Mouse (Mus musculus) megakaryocyte, embryonic 14.5 days (primary cell): ENCODE results near the gene Zswim4. TPM values are rescaled to one million over a fixed set of nuclear protein-coding genes. Genes with fewer than 3 reads are reported as not detected.

Experiments used
- H3K27me3 ChIP-seq: replicated peaks from 2 replicates; pipeline ENCODE3; 2012; ENCODE audit warnings: inconsistent platforms
- H3K36me3 ChIP-seq: replicated peaks from 2 replicates; pipeline ENCODE3; 2012; ENCODE audit warnings: low read length, inconsistent platforms, mixed read lengths
- H3K4me1 ChIP-seq: 2 replicates; pipeline ENCODE4 v1.6.1; 2012; ENCODE audit warnings: inconsistent platforms
- H3K4me3 ChIP-seq: replicated peaks from 2 replicates; pipeline ENCODE3; 2012; ENCODE audit warnings: moderate library complexity, mild to moderate bottlenecking, inconsistent platforms
- H3K9me3 ChIP-seq: 2 replicates; pipeline ENCODE4 v1.6.1; 2012; ENCODE audit warnings: inconsistent platforms
- FLI1 ChIP-seq: IDR thresholded peaks from 2 replicates; pipeline ENCODE4 v1.6.1; 2012; ENCODE audit warnings: low read length, inconsistent platforms, mixed read lengths
- GATA1 ChIP-seq: IDR thresholded peaks from 3 replicates; pipeline ENCODE4 v1.6.1; 2012; ENCODE audit warnings: mixed read lengths, low read length, inconsistent platforms, borderline replicate concordance
- polyA plus RNA-seq: library from polyadenylated mRNA; stranded (reverse); fragments of >175 nt; gene quantifications from 2 replicates; pipeline ENCODE4 v1.2.3, GENCODE M21; 2012; ENCODE audit warnings: low replicate concordance; ENCODE audit not compliant: insufficient read depth

Gene Zswim4
- polyA plus RNA-seq, 1 experiment: 14.1 TPM

DNA sequence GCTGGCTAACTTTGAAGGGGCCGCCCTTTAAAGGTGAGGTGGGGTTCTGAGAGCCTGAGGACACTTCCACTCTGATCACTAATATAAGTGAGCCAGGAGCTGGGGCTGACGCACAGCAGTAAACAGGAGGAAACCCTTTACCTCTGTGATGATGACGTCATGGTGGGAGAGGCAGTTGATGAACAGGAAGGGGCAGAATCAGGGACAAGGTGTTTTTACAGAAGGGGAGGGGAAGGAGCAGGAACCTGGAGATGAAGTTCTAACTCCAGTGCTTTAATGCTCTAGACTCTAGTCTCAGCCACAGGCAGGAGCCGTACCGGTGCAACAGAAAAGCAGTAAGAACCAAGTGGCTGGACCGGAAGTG, 19.6 kb upstream of the Zswim4 start:
- H3K27me3 ChIP-seq: no peaks in the 10 kb centered on the region
- no peak for TF ChIP-seq GATA1
- TF ChIP-seq FLI1: no peak
- H3K4me1 ChIP-seq: peaks cover 82% of the 10 kb centered on the region
- H3K36me3 ChIP-seq: peaks cover 82% of the 10 kb centered on the region
- H3K4me3 ChIP-seq: peak overlapping the region; percentile 96
- no peaks in the 10 kb centered on the region for H3K9me3 ChIP-seq

DNA sequence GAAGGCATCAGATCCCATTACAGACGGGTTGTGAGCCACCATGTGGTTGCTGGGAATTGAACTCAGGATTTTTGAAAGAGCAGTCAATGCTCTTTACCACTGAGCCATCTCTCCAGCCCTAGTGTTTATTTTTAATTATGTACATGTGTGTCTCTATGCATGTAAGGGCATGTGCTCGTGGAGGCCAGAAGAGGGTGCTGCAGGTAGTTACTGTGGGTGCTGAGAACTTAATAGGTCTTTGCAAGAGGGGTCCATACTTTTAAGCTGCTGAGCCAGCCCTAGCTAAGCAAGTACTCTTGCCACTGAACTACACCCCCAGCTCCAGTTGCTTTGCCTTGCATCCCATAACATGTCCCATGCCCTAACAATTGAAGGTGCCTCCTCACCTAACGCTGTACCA, 19.0 kb upstream of the Zswim4 start:
- peaks cover 82% of the 10 kb centered on the region for H3K36me3 ChIP-seq

DNA sequence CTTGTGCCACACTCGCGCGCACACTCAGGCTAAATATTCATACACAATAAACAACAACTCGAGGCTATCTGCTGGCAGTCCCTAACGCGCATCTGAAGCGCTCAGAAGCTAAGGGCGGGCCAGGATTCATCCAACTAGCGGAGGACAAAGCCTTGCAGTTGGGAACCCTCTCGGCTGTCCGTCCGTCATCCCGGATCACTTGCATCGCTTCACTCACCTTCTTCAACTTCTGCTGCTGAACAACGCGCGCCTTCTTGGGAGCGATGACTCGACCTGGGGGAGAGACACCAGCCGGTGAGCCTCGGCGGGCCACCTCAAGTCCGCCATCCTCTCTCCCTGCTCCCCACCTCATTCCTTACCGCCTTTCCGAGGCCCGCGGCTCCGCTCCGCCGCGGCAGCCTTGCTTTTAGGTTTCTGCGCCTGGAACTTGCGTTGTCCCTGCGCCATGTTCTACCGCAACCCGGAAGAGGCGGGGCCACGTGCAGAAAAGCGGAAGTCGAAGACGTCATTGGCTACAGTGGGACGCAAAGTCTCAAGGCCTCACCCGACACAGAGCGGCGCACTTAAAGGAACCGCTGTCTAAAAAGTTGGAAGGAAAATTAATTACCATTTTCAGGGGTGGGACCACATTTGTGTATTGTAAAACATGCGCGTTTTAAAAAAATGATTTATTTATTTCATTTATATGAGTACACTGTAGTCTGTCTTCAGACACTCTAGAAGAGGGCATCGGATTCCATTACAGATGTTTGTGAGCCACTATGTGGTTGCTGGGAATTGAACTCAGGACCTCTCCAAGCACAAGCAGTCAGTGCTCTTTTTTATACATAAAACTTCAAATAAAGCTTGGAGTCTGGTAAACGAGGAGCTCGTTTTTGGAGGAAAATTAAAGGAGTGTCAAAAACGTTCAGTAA, 12.7 kb upstream of the Zswim4 start, which contains the start of gene D8Ertd738e:
Gene D8Ertd738e, minus strand, starts transcription at position 463 of the 914 bp plus-strand sequence.
- H3K36me3 ChIP-seq: peaks cover 80% of the 10 kb centered on the region
- H3K27me3 ChIP-seq: no peaks in the 10 kb centered on the region
- H3K4me1 ChIP-seq: peaks cover 45% of the 10 kb centered on the region
- no peaks in the 10 kb centered on the region for H3K9me3 ChIP-seq
- peak within 1 kb of the TSS; percentile 96 for H3K4me3 ChIP-seq
- TF ChIP-seq GATA1 (no peak), FLI1 (no peak)

More for the DNA sequence above, 19.0 kb upstream of the Zswim4 start:
- TF ChIP-seq FLI1: no peak
- TF ChIP-seq GATA1: no peak
- Histone ChIP-seq H3K27me3 (no peaks in the 10 kb centered on the region), H3K4me3 (peak overlapping the region; percentile 96), H3K9me3 (no peaks in the 10 kb centered on the region), H3K4me1 (peaks cover 80% of the 10 kb centered on the region)

DNA sequence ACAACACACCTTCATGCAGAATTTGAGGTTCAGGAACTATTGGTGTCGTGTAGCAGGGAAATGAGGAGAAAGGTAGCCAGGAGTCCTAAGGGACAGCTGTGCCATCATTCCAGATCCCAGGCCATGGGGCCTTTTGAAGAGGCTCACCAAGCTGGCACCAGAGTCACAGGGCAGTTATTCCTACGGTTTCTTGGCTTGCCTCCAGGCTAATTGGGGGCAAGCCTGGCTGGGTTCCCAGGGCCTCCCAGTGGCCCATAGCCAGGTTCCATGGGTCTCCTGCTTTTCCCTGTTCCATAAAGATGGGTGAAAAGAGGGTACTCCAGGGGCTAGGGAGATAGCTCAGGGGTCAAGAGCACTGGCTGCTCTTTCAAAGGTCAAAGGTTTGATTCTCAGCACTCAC, 5.0 kb upstream of the Zswim4 start:
- Histone ChIP-seq H3K27me3 (no peaks in the 10 kb centered on the region), H3K4me1 (peaks cover 37% of the 10 kb centered on the region), H3K9me3 (no peaks in the 10 kb centered on the region), H3K36me3 (peaks cover 32% of the 10 kb centered on the region), H3K4me3 (no peak overlapping the region)
- TF ChIP-seq FLI1: no peak
- no peak for TF ChIP-seq GATA1

DNA sequence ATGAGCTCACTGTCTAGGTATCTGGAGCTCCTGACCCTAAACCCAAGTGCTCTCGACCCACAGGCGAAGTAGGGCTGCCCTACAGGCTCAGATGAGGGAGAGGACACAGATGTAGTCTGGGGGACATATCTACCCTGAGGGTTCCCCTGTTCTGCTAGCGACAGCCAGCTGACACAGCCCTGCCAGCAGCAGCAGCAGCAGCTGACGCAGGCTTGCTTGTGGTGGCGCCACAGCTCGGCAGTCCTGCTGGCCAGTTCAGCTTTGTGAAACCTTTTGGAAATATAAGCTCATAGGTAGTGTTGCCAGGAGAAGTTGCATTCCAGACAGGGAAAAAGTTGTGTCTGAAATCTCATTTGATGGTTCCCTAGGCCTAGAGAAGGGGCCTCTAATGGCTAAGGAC, 4.3 kb upstream of the Zswim4 start:
- Histone ChIP-seq H3K27me3 (no peaks in the 10 kb centered on the region), H3K36me3 (peaks cover 26% of the 10 kb centered on the region), H3K4me3 (peak overlapping the region; percentile 38), H3K4me1 (peaks cover 38% of the 10 kb centered on the region), H3K9me3 (no peaks in the 10 kb centered on the region)
- TF ChIP-seq FLI1 (no peak), GATA1 (no peak)

DNA sequence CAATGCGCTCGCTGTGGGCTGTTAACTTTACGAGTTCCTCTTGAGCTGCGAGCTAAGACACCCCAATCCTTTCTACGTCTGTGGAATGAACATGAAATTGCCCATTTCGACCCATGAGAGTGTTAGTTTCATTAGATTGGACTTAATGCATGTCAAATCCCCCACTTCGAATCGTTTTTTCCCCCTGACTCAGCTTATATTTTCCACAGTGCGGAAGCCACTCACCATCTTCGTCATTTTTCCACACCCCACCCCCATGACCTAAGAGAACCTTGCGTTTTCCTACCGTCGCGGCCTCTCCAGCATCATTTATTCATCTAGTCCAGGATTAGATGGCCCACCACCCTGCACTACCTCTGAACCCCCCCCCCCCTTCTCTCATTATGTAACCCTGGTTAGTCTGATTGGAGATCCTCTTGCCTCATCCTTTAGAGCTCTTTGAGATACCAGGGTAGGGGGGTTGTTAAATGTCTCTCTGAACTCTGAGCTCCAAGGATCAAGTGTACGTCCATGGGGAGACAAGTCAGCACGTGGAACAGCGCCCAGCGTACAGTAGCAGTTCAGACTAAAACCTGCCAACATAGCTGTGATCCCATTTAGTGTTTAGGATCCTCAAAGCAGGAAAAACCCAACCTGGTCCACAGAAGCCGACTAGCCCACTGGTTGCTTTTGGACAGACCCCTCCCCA, 831 bp upstream of the Zswim4 start:
- Histone ChIP-seq H3K4me1 (peaks cover 69% of the 10 kb centered on the region), H3K27me3 (no peaks in the 10 kb centered on the region)
- TF ChIP-seq FLI1 (no peak), GATA1 (no peak)

DNA sequence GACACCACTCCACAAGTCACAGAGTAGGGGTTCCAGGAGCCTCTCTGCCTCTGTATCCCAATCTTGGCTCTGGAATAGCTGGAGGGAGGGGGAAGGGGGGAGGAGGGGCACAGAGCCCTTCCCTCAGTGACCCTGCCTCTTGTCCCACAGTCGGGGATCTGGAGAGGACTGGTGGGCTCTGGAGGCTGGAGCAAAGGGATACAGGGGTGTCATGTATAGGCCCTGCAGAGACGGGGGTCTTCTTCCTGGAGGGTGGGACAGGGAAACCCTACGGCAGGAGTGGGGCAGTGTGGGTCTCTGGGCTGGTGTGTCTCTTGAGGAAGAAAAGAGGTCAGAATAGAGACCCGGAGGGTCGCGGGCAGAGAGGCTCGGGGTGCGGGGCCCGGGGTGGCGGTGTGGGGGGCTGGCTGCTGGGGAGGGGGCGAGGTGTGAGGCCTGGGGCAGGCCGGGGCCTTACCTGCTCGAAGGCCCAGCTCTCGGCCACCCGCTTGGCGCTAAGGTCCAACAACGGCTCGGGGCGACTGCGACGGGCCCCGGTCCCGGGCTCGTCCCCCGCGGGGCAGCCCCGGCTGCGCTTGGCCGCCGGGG, 351 bp downstream of the Zswim4 start:
- Histone ChIP-seq H3K4me1 (peaks cover 71% of the 10 kb centered on the region), H3K9me3 (no peaks in the 10 kb centered on the region), H3K27me3 (no peaks in the 10 kb centered on the region), H3K36me3 (peaks cover 35% of the 10 kb centered on the region), H3K4me3 (peak overlapping the region; percentile 95)
- TF ChIP-seq GATA1 (no peak), FLI1 (no peak)

More for the DNA sequence above, 831 bp upstream of the Zswim4 start:
- Histone ChIP-seq H3K36me3 (peaks cover 23% of the 10 kb centered on the region), H3K9me3 (no peaks in the 10 kb centered on the region), H3K4me3 (peak overlapping the region; percentile 95)

DNA sequence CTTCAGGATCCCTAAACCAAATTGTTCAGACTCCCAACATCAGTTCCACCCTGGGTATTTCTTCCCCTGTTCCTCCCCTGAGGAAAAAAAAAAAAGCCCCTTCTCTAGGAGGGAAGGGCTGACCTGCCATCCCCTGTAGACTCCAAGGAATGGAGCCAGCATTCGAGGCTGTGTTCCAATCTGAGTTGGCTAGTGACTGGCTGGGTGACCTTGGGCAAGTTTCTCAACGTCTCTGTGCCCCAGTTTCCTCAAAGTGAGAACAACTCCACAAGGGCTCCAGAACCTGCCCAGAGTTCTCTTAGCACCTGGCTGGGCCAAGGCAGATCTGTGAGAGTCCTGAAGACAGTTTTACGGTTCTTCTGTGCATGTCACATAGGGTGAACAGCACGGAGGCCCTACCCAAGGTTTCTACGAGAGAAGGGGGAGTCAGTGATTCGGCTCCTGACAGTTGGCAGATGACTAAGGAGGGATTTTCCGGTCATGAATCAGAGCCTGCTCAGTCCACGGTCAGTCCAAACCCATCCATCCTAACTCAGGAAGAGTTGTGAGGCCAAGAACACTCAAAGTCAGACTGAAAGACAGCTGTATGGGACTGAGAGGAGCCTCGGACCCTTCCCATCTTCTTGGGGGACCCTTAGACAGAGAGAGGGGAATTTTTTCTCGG, 977 bp downstream of the Zswim4 start:
- Histone ChIP-seq H3K9me3 (no peaks in the 10 kb centered on the region), H3K4me3 (peak overlapping the region; percentile 95), H3K27me3 (no peaks in the 10 kb centered on the region), H3K36me3 (peaks cover 41% of the 10 kb centered on the region), H3K4me1 (peaks cover 65% of the 10 kb centered on the region)
- TF ChIP-seq GATA1 (no peak), FLI1 (no peak)

DNA sequence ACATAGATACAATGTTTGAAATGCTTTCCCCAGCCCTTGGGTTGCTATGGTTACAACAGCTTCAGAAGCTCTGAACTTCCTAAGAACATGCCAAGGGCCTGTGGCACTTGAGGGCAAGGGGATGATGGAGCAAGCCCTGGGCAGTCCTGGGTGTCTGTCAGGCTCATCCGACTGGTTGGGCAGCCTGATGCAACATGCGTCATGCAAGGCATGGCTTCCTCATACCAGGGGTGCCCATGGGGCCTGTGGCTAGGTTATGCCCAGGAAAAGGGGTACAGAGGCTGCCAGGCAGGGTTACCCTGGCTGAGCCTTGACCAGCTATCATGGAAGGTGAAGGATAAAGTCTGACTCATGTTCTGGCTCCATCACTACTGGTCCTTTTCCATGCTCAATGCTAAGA, 3.8 kb downstream of the Zswim4 start:
- Histone ChIP-seq H3K9me3 (no peaks in the 10 kb centered on the region), H3K4me3 (no peak overlapping the region), H3K36me3 (peaks cover 68% of the 10 kb centered on the region), H3K4me1 (peaks cover 54% of the 10 kb centered on the region), H3K27me3 (no peaks in the 10 kb centered on the region)
- TF ChIP-seq GATA1 (no peak), FLI1 (no peak)

DNA sequence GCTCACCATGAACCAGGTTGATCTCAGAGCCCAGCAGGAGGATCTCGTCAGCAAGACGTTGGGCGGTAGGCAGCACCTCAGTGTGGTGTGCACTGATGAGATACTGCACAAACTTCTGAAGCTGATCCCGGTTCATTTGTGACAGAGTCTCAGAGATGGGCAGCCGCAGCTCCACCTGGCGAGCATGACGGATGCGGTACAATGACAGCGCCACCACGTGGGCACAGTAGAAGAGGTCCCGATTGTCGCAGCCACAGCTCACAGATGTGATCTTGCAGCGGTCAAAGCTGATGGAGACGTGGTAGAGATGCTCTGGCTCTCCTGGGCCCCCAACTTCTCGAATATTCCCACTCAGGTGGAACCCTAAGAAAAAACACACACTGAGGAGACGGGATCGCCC, 6.1 kb downstream of the Zswim4 start:
- Histone ChIP-seq H3K36me3 (peaks cover 92% of the 10 kb centered on the region), H3K4me1 (peaks cover 41% of the 10 kb centered on the region), H3K4me3 (no peak overlapping the region), H3K9me3 (no peaks in the 10 kb centered on the region), H3K27me3 (no peaks in the 10 kb centered on the region)
- TF ChIP-seq FLI1: no peak
- TF ChIP-seq GATA1: no peak
